Mouse (Mus musculus): ENCODE results near the gene Cpne1.
"Not testable (repeated sequence)": the region's sequence is repeated elsewhere in the genome, so short reads cannot be mapped to it uniquely, and the experiment has no call there.

Cpne1 gene

DNA sequence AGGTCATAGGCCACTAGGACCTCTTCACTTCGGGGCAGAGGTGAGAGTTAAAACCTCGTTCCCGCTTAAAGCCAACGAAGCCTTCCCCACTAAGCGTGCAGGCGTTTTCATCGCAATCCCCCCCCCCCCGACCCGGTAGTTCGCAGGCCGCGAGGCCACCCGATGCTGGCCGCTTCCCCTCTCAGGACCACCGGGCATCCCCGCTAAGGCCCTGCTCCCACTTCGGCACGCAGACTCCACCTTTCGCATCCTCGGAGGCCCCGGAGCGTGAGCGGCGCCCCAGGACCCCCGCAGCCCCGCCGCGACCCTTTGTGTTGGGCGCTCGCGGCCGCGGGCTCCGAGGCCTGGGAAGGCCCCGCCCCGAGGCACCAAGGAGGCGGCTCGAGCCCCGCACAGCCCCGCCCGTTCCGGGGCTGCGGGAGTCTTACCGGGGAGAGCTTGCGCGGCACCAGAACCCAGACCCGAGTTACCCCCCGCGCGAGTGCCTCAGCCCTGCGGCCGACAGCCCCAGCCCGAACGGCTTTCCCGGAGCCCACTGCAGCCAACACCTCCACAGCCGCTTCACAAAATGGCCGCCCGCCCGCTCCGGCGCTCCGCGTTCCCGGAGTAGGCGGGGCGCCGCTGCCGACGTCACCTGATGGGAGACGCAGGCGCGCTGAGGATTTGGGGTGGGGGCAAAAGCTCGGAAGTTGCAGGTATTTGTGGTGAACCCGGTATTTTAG, at the start of gene Cpne1, which contains the start of gene Rbm12:
Cpne1 (minus strand) TSS at position 608 of the 722 bp plus-strand sequence.
Rbm12 (minus strand) TSS at position 621 of the 722 bp plus-strand sequence.
- DNase-seq (ENCODE audit: low spot score), result peak; percentile 87

GRCm38 (mm10) chr2:156151538-156151937, 39.8 kb upstream of the Cpne1 start:
- DNase-seq (ENCODE audit: low spot score), result no peak

DNA sequence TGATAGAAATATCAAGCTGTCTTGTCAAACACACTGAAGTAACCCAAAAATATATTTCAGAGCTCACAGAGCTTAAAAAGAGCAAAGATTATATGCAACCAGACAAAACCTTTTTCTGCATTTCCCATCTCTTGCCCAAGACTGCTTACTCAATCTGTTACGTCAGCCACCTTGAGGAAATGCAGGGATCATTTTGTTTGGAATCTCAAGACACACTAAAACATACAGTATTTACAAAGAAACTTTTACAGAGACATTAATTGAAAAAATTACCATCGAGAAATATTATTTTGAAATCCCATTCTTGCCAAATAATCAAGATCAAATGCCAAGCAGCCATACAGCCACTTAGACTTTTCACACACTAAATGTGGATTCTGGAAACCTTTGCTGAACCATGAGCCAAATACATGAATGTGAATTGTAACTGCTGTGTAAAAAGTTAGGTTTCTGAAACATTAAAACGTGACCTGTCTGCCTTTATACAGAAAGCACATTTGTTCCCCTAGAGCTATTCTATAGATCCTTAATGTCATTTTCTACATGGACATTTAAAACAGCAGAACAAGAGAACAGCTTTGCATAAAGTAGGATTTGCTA, 35.7 kb upstream of the Cpne1 start:
- DNase-seq (ENCODE audit: low spot score), result no peak

DNA sequence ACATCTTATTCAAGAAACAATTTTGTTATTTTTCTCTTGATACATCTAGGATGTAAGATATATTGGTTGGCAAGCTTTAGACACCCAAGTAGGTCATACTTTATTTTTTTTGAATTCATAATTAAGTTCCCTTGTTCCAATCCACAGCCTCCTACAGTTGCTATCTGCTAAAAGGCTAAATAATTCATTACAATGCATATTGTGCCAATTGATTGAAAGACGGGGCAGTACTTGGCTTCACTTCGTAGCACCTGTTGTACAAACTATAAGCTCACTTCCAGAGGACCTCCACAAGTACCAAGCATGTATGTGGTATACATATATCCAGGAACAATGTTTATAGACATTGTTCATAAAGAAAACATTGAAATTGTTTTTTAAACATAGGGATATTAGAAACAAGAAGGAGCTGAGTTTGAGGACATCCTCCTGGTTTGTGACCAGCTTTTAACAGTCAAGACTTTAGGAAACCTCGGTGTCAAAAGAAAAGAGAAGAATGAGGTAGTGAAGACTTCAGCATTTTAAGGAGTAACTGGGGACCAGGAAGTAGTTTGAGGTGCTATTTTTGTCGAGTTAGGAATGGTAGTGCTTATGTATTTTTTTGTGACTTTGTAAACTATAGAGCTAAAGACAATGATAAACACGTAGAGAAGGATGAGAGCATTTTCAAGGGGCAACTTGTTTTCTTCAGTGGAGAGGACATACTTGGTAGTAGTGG, 34.7 kb upstream of the Cpne1 start:
- DNase-seq (ENCODE audit: low spot score), result no peak

GRCm38 (mm10) chr2:156145486-156146130, 33.8 kb upstream of the Cpne1 start:
- no peak for DNase-seq (ENCODE audit: low spot score)

- peak; percentile 81 for DNase-seq (ENCODE audit: low spot score)
Measured at GRCm38 (mm10) chr2:156143953-156144724, 32.4 kb upstream of the Cpne1 start, which contains the start of the genes Romo1 and Nfs1. Romo1 (plus strand) TSS chr2:156144039. Nfs1 (minus strand) TSS chr2:156144186.

GRCm38 (mm10) chr2:156143367-156143766, 31.6 kb upstream of the Cpne1 start:
- peak; percentile 8 for DNase-seq (ENCODE audit: low spot score)

DNA sequence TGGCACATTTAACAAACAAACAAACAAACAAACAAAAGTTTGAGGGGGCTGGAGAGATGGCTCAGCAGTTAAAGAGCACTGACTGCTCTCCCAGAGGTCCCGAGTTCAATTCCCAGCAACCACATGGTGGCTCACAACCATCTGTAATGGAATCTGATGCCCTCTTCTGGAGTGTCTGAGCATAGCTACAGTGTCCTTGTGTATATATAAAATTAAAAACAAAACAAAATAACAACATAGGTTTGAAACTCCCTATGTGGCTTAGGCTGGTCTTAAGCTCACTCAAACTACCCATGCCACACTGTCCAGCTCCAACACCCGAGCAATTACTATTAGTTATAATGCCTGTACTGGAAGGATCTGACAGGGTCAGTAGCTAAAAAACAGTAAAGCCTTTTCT, 31.1 kb upstream of the Cpne1 start:
- DNase-seq (ENCODE audit: low spot score), result no peak

DNA sequence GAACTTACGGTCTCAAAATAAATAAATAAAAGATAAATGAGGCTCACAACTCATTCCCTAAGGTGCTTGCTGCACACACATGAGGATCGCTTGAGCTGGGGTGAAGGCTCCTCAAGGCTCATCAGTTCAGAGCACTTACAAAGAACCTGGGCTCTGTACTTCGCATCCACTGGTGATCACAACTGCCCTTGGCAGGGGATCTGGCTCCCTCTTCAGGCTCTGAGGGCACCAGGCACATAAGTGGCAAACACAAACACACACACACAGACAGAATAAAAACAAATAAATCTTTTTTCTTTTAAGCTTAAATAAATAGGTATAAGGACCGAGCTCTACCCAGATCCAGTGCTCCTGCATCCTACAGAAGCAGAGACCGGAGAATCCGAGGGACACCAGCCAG, 23.9 kb upstream of the Cpne1 start:
- DNase-seq (ENCODE audit: low spot score), result no peak

- DNase-seq (ENCODE audit: low spot score), result no peak
Measured at GRCm38 (mm10) chr2:156134161-156134560, 22.4 kb upstream of the Cpne1 start.

GRCm38 (mm10) chr2:156126992-156127391, 15.2 kb upstream of the Cpne1 start, which contains the start of gene Gm28036:
Gm28036 (minus strand) TSS chr2:156127092.
- DNase-seq (ENCODE audit: low spot score), result no peak

GRCm38 (mm10) chr2:156123731-156124130, 12.0 kb upstream of the Cpne1 start:
- DNase-seq (ENCODE audit: low spot score), result no peak

DNA sequence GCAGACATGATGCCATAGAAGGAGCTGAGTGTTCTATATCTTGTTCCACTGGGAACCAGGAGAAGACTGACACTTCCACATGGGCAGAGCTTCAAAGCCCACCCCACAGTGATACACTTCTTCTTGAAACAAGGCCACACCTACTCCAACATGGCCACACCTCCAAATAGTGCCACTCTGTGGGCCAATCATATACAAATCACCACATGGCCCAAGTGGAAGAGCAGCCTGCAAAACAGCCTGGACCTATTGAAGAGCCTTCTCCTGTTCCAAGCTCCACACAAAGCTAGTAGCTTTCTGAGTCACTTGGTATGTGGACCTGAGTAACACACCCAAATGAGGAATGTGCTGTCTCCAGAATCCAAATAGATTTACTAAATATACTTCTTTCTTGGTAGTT, 7.8 kb upstream of the Cpne1 start:
- no peak for DNase-seq (ENCODE audit: low spot score)

GRCm38 (mm10) chr2:156112080-156112423, 287 bp upstream of the Cpne1 start:
- not testable (repeated sequence) for DNase-seq (ENCODE audit: low spot score)

- peak; percentile 10 for DNase-seq (ENCODE audit: low spot score)
Measured at GRCm38 (mm10) chr2:156110627-156111357, 973 bp downstream of the Cpne1 start.

DNA sequence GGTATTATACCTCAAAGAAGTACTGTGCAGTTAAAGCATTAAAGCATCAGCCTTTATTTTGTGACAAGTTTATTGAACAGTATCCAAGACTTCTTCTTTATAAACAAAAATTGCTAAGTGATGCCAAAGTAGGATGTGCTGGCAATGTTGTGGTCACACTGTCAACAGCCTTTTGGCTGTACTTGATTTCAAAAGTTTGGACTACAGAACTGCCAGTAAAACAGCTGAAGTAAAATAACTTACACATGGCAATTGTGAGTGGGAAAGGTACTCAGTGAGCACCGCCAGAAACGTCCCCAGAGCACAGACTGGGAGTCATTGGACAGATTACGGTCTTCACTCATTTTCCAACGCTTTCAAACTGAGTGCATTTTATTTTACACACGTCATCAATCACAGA, 19.8 kb downstream of the Cpne1 start:
- DNase-seq (ENCODE audit: low spot score), result no peak

GRCm38 (mm10) chr2:156089799-156090198, 22.0 kb downstream of the Cpne1 start:
- DNase-seq (ENCODE audit: low spot score), result no peak

DNA sequence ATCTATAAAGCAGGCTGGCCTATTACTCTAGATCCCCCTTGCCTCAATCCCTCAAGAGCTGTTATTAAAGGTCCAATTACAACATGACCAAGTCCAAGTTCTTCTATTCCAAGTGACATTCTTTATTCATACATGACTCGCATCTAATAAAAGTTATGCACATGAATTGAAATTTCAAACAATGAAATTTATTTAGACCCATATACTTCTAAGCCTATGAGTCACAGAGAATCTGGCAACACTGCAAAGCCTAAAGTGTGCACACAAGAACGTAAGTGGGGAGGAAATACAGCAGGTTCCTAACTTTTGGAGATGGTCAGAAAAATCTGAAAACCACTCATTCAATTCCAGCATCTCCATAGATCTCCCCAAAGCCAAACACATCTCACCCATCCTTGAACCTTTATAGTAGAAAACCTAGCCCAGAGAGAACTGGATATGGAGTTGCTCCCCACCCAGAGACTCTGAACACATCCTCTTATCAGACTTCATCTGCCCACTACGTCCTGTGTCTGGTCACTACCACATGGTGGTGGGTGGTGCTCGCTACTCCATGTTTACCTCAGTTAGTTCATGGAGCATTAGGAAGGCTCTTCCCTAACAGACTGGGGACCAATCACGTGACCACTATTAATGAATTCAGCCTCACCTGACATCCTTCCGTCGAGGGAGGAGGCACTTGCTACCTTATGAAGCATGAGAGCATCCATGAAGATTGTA, 24.2 kb downstream of the Cpne1 start:
- no peak for DNase-seq (ENCODE audit: low spot score)

DNA sequence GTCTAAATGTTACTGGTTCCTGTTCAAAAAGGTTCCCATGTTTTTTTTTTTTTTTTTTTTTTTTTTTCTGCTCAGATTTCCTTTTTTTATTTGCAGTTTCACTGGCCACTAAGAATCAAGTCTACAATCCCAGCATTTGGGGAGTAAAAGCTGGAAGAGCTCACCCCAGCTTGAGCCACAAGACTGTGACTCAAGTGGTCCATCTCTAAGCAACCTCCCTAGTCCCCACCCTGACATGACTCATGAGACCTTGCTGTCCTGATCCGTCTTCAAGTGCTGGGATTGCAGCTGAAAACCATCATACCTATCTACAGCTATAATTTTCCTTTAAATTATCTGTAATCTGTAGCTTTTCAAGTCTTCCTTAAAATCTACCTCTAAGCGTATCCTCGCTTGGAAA, 27.2 kb downstream of the Cpne1 start:
- DNase-seq (ENCODE audit: low spot score), result no peak

- DNase-seq (ENCODE audit: low spot score), result no peak
Measured at GRCm38 (mm10) chr2:156080391-156080790, 31.4 kb downstream of the Cpne1 start.
